ENCODE assay signal across 9 mouse cellular contexts in genomic region chr7:46098221-46098918, GRCm38 (mm10). TPM values are rescaled to one million over a fixed set of nuclear protein-coding genes. Genes with fewer than 3 reads are reported as not detected.
DNase-seq lines count a peak whose midpoint lies in the region; ATAC-seq lines count a peak whose summit lies in the region.
"Had no signal": no experiment of that assay in that cellular context is flagged by ENCODE, and none has a peak within 500 bp of the region (broad histone marks: within the 10 kb centered on the region; RNA-seq: fewer than 3 reads in every experiment).

No protein-coding gene starts in this region.

- 84% methylated on average over 19 of the region's 19 CpGs for WGBS in hindbrain, embryonic 15.5 days
- 84% methylated on average over 19 of the region's 19 CpGs for WGBS in hindbrain, embryonic 12.5 days

- H3K4me1 ChIP-seq in hindbrain, embryonic 15.5 days (replicated peaks), result peaks cover 36% of the 10 kb centered on the region
- peaks cover 5% of the 10 kb centered on the region; the same call in 1 of the 2 replicates for H3K4me1 ChIP-seq in hindbrain, embryonic 12.5 days

- H3K27me3 ChIP-seq in hindbrain, embryonic 15.5 days, result peaks cover 11% of the 10 kb centered on the region
- peaks cover 30% of the 10 kb centered on the region for H3K27me3 ChIP-seq in hindbrain, embryonic 12.5 days

- H3K4me3 ChIP-seq in hindbrain, embryonic 15.5 days, result no peak overlapping the region
- H3K4me3 ChIP-seq in hindbrain, embryonic 12.5 days, result no peak overlapping the region

- H3K9ac ChIP-seq in hindbrain, embryonic 15.5 days, result no peak overlapping the region
- no peak overlapping the region for H3K9ac ChIP-seq in hindbrain, embryonic 12.5 days

- no peak overlapping the region for H3K27ac ChIP-seq in hindbrain, embryonic 15.5 days (replicated peaks)
- H3K27ac ChIP-seq in hindbrain, embryonic 12.5 days, result no peak overlapping the region

- H3K9me3 ChIP-seq in hindbrain, embryonic 15.5 days, result no peaks in the 10 kb centered on the region
- H3K9me3 ChIP-seq in hindbrain, embryonic 12.5 days (replicated peaks), result no peaks in the 10 kb centered on the region
- H3K9me3 ChIP-seq: G1E had no signal

- H3K36me3 ChIP-seq in hindbrain, embryonic 15.5 days, result no peaks in the 10 kb centered on the region
- no peaks in the 10 kb centered on the region for H3K36me3 ChIP-seq in hindbrain, embryonic 12.5 days
- H3K36me3 ChIP-seq: G1E had no signal

- peak overlapping the region; percentile 17; the same call in 1 of the 2 replicates for H3K4me2 ChIP-seq in hindbrain, embryonic 15.5 days
- H3K4me2 ChIP-seq in hindbrain, embryonic 12.5 days (replicated peaks), result no peak overlapping the region

- ATAC-seq in hindbrain, embryonic 15.5 days (ENCODE audit: low FRiP score, low read depth), result no peak
- no peak for ATAC-seq in hindbrain, embryonic 12.5 days (ENCODE audit: low FRiP score)

- DNase-seq in cerebellum, postnatal 10 days, result peak; percentile 61 to 67
- peak; percentile 49 for DNase-seq in gastrocnemius, postnatal 14 days
- peak; percentile 65 for DNase-seq in heart, postnatal 4 days
- no peak for DNase-seq in lung, postnatal 25 days (ENCODE audit: low spot score)
- DNase-seq in natural killer cell, adult 2 months (ENCODE audit: low spot score in 2 of 2), result no peak
- DNase-seq: adrenal gland, postnatal 14 days had no signal

- intact Hi-C loops in gastrocnemius, postnatal 14 days (cut with DNase I; ENCODE audit: low total_unique reads), result loop anchor here (5.0 kb wide), 2 partner anchors 84 to 104 kb away; partner anchors contain the start of gene Abcc8

RNA-seq across cellular contexts. Expression of gene Kcnj11, which starts 2.2 kb away (rescaled TPM):
- 2.5 and 3.3 TPM in 2 replicates for polyA plus RNA-seq in hindbrain, embryonic 15.5 days (2015; fragmentation: Nextera tagmentation; extraction: Ambion mirVana)
- polyA plus RNA-seq in hindbrain, embryonic 12.5 days (2016; fragmentation: Nextera tagmentation; extraction: Ambion mirVana), result 0.51 and 0.61 TPM in 2 replicates
- total RNA-seq in gastrocnemius, postnatal 14 days (2021), result 10 to 100 TPM; 70.7 to 71.9 TPM
- 10 to 100 TPM; 55.6 to 61.3 TPM for total RNA-seq in heart, postnatal 4 days (2021)
- total RNA-seq: G1E had no signal
- polyA plus RNA-seq: G1E had no signal

Comparison
In these comparisons a context has a peak if more than half of its experiments do, and no peak if none do; other contexts are left out.
1. DNase-seq: peak in cerebellum, postnatal 10 days (2 of 2), gastrocnemius, postnatal 14 days (single experiment) and heart, postnatal 4 days (single experiment); none in lung, postnatal 25 days (single experiment) and natural killer cell, adult 2 months (0 of 2).